Mouse (Mus musculus) erythroblast, adult 5-6 weeks (primary cell): ENCODE measurements around the gene Gabbr1. TPM values are rescaled to one million over a fixed set of nuclear protein-coding genes. Genes with fewer than 3 reads are reported as not detected.
"Not testable (repeated sequence)": the region's sequence is repeated elsewhere in the genome, so short reads cannot be mapped to it uniquely, and the experiment has no call there.

ENCODE experiments used
- ATAC-seq: replicated peaks from 2 replicates; pipeline ENCODE4 v1.8.0; 2016; ENCODE audit warnings: moderate number of reproducible peaks, mild to moderate bottlenecking, moderate TSS enrichment, inconsistent platforms; ENCODE audit not compliant: poor library complexity, low FRiP score, severe bottlenecking
- total RNA-seq, 2 experiments: library from RNA; stranded (forward) in 1 of 2; stranded (reverse) in 1 of 2; fragments of 150-400 nt in 1 of 2; fragments of 200-764, 138-1000 nt in 1 of 2; gene quantifications; 2 replicates each; pipeline versions ENCODE4 v1.2.3 to v1.2.4; 2015 to 2017; ENCODE audit warnings: low replicate concordance in 2 of 2

Gene Gabbr1
- 0.42 and 1.2 TPM in 2 replicates for total RNA-seq (2015; ENCODE audit: low replicate concordance)
- 0.85 and 1.1 TPM in 2 replicates for total RNA-seq (2017; ENCODE audit: low replicate concordance)

DNA sequence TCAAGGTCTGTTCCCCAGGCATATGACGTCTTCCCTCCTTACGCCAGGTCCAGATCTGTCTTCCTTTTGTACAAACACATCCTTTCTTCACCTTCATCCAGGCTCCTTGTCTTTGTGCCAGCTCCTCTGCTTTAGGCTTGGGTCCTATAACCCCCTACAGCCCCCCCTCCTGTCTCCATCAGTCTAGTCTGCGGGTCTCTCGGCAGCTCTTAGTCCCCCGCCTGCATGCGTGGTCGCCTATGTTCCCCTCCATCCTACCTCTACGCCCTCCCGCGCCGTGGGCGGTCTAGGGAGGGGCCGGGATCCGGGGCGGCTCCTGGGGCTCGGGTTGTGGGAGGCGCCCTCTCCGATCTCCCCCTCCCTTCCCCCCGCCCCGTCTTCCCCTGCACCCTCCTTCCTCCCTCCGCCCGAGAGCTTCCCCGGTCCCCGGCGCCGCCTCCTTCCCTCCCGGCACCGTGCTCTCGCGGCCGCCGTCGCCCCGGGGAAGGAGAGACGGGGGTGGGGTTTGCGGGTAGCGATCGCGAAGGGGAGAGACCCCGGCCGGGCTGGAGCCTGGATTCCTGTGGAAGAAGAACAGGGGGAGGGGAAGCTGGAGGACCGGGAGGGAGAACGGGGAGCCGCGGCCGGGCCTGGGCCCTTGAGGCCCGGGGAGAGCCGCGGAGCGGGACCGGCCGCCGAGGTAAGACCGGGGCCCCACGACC, at the start of gene Gabbr1:
Gene Gabbr1, plus strand, starts transcription at position 356 of the 701 bp plus-strand sequence.
- no peak for ATAC-seq

- no peak; the same call in 1 of the 2 replicates for ATAC-seq
Measured at GRCm38 (mm10) chr17:36997033-36997735, 48.6 kb upstream of the Gabbr1 start.

DNA sequence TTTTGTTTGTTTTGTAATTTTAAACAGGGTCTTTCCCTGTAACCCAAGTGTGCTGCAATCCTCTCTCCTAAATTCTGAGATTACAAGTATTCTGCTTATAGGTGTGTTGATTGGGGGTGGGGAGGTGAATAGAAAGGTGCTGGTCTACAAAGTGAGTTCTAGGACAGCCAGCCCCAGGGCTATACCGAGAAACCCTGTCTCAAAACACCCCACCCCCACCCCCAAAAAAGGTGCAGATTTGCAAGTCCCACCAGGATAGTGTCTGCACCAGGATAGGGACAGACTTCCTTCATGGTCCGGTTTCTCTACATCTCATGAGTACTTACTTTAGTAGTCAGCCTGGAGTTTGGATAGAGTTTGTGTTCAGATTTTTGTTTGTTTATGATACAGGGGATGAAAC, 47.3 kb upstream of the Gabbr1 start:
- no peak for ATAC-seq

GRCm38 (mm10) chr17:37000863-37001262, 44.9 kb upstream of the Gabbr1 start, which contains the start of gene Zfp57:
Gene Zfp57, plus strand, starts transcription at chr17:37001163.
- no peak for ATAC-seq

GRCm38 (mm10) chr17:37002364-37003330, 43.1 kb upstream of the Gabbr1 start:
- ATAC-seq = no peak

DNA sequence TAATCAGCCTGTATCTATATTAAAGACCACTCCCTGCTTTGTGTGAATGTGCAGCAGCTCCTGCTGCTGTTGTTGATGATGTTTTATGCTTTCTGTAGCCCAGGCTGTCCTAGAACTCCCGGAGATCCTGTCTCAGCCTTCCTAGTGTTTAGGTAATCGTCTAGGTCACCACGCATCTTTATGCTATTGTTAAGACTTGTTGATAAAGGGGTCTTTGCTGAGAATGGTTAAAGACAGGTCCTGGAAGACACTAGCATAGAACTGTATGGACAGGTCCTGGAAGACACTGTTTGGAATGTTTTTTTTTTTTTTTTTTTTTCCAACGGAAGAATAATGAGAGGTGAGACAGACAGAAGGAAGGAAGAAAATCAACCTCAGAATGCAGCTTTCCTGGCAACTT, 42.4 kb upstream of the Gabbr1 start:
- no peak for ATAC-seq

DNA sequence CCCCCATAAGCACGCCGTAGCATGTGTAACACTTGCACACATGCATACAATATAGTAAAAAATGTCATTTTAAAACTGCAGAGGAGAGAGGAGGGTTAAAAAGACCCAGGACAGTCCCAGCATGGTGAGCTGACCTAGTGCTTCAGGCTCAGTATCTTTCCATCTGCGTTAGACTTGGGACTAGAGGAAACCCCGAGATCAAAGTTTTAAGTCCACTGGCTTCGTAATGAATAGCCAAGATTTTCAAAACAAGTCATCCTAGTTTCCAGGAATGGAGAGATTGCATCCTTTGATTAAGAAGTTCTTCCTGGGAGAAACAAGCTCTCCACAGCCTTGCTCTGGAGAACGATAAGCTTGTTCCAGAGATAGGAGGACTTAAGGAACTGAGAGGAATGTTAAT, 37.6 kb upstream of the Gabbr1 start:
- ATAC-seq = no peak

DNA sequence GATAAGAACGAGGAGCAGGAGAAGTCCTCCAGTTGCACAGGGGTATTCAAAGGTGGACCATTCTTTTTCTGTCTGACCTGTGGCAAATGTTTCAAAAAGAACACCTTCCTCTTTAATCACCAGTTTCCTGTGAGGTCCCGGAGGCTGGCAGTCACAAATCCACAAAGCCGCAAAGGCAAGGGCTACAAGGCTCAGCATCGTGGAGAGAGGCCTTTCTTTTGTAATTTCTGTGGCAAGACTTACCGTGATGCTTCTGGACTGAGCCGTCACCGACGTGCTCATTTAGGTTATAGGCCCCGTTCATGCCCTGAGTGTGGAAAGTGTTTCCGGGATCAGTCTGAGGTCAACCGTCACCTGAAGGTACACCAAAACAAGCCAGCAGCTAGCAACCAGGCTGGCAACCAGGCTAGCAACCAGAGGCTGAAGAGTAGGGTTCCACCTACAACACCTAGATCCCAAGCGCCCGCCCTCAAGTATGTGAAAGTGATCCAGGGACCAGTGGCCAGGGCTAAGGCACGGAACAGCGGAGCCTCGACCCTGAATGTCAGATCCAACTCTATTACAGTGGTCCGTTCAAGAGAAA, 36.2 kb upstream of the Gabbr1 start:
- no peak for ATAC-seq

DNA sequence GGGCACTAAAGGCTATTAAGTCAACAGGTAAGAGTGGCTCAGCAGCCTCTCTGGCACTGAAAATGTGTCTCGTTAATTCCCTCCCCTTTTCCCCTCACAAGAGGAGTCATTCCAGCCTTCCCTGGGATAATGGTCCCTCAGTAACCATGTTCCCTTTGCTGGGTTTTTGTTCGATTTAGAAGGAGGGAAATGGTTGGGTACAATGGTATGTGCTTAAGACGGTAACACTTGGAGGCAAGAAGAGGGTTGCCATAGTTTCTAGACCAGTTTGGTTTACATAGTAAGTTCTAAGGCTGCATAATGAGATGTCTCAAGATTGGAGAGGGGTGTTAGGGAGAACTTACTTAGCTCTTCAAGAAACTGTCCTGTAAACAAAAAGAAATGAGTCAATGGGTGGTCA, 34.0 kb upstream of the Gabbr1 start:
- ATAC-seq = no peak

DNA sequence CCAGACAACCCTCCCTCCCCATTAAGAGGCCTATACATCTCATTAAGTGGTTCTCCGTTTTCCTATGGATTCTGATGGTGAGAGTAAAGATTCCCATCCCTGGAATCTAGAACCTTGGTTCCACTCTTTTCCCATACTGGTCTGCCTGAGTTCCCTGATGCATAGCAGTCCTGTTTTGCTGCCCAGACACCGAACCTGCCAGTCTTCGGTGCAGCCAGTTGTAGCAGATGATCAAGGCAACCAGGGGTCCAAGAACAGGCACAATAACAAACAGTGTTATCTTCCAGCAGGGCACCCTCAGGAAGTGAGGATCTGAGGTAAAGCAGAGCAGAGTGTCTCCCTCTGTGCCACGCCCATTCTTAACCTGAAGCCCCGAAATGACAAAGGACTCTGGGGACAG, 33.6 kb upstream of the Gabbr1 start:
- no peak for ATAC-seq

GRCm38 (mm10) chr17:37016333-37016732, 29.4 kb upstream of the Gabbr1 start:
- no peak for ATAC-seq

DNA sequence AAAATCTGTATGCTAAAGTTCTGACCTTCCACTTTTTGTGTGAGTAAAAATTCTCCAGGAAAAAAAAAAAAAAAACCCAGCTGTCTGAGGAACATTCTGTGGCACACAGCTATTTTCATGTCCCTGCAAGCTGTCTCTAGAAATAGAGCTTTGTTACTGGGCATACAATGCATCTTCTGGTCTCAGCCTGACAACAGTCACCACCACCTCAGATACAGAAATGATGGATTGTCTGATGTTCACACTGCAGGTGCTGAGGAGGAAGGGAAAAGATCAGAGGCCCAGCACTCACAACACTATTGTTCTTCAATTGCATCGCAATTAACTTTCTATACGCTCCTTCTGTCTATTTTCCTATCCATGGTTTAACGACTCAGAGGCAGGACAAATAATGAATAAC, 27.4 kb upstream of the Gabbr1 start:
- no peak for ATAC-seq

DNA sequence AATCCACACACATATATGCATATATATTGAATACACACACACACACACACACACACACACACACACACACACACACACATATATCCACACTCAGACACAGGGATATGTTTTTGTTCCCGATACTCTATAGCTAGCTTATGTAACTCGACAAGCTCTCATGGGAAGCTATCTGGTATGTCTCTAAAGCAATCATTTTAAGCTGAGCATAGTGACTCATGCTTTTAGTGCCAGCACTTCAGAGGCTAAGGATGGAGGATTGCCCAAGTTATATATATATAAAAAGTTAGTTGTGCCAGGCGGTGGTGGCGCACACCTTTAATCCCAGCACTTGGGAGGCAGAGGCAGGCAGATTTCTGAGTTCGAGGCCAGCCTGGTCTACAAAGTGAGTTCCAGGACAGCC, 26.5 kb upstream of the Gabbr1 start:
- not testable (repeated sequence) for ATAC-seq

DNA sequence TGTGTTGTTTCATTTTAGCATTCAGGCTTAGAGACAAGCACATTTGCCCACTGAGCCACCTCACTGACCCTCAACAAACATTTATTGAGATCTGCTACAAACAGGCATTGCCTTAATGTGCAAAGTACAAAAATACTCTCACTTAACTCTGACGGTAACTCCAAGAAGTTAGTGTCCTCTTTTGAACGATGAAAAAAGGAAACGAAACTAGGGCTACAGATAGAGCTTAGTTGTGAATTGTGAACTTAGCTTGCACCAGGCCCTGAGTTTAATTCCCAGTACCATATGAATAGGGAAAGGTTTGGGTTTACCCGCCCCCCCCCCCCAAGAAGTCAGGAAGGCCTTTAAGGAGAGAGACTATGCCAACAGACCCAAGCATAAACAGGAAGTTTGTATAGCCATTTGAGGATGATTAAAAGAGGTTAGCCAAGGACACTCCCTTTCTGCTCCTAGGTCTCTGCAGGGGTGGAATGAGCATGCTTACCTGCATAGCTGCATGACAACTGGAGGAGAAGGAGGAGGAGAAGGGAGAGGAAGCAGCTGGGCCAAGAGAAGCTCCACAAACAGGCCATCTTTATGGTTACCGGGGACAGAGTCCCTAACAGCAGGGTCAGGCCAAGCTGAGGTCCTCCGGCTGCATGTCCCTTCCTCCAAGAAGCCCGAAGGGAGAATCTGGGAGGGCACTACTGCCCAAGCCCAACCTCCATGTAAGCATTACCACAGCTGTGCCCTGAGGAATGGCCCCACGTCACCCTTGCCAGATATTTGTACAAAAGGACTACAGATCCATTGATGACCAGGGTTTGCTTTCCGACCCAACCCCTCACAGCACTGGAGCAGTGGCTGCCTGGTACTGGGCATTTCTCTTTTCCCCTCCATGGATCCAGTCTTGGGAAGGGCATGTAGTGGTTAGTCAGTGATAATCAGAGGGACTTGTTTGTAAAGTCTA, 22.9 kb upstream of the Gabbr1 start, which contains the start of gene Mog:
Gene Mog, minus strand, starts transcription at position 771 of the 949 bp plus-strand sequence.
- no peak for ATAC-seq

DNA sequence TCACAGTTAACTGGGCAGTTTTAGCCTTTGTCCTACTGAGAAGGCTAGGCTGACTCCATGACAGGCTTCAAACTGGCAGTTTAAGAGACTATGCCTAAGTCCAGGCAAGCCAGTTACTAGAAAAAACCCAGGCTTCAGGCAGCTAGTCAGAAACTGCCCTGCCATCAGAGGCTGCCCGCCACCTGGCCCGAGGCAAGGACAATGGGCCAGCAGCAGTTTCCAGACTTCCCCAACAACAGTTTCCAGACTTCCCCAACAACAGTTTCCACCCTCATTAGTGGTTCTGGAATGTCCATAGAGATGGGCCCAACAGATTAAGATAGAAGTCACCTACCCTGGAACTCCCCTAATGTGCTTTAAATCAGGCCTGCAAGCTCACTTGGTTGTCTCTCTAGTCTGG, 19.3 kb upstream of the Gabbr1 start:
- no peak for ATAC-seq

GRCm38 (mm10) chr17:37027486-37027885, 18.3 kb upstream of the Gabbr1 start:
- ATAC-seq = no peak

GRCm38 (mm10) chr17:37028212-37028611, 17.6 kb upstream of the Gabbr1 start:
- ATAC-seq = no peak

- no peak for ATAC-seq
Measured at GRCm38 (mm10) chr17:37028683-37029120, 17.1 kb upstream of the Gabbr1 start.

DNA sequence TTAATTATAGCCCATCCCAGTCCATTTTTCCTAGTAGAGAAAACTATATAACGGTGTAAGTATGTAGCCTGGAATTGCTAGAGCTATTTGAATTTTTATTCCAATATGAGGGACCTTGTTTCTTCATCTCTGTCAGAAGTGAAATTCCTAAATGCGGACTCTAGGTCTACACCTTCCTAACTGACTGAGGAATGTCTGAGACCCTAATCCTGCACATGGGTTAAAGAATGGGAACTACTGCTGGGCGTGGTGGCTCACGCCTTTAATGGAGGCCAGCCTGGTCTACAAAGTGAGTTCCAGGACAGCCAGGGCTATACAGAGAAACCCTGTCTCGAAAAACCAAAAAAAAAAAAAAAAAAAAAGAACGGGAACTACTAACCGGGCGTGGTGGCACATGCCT, 16.6 kb upstream of the Gabbr1 start:
- ATAC-seq = no peak
